Comparison of ENCODE assay signal across 20 mouse cellular contexts in genomic region chr17:50059417-50059816, GRCm38 (mm10).
DNase-seq lines count a peak whose midpoint lies in the region; ATAC-seq and TF ChIP-seq lines count a peak whose summit lies in the region.
"Had no signal": no experiment of that assay in that cellular context is flagged by ENCODE, and none has a peak within 500 bp of the region (broad histone marks: within the 10 kb centered on the region; RNA-seq: fewer than 3 reads in every experiment).

No protein-coding gene starts in this region.

- peak overlapping the region; percentile 75 for H3K27ac ChIP-seq in heart, embryonic 15.5 days
- no peak overlapping the region for H3K27ac ChIP-seq in heart, embryonic 12.5 days (ENCODE audit: poor library complexity, severe bottlenecking)
- H3K27ac ChIP-seq in bone marrow, adult 2 months (ENCODE audit: control insufficient read depth, insufficient read depth, low read depth, low read length, poor library complexity) = 0 out of 2 replicates have a peak overlapping the region, but pooled peaks have one; percentile 26
- H3K27ac ChIP-seq in forebrain, embryonic 15.5 days (replicated peaks) = no peak overlapping the region
- H3K27ac ChIP-seq: embryonic facial prominence, embryonic 10.5 days; forebrain, embryonic 13.5 days; gastrocnemius, adult 2 months; hindbrain, embryonic 15.5 days had no signal

- TF ChIP-seq POLR2A in bone marrow, adult 2 months (IDR thresholded peaks at IDR 0.05; ENCODE audit: borderline replicate concordance, control insufficient read depth, low read depth, low read length) = no peak

- no peak overlapping the region for H3K4me2 ChIP-seq in heart, embryonic 15.5 days
- no peak overlapping the region for H3K4me2 ChIP-seq in heart, embryonic 12.5 days
- no peak overlapping the region for H3K4me2 ChIP-seq in forebrain, embryonic 15.5 days (replicated peaks)
- H3K4me2 ChIP-seq: forebrain, embryonic 13.5 days; hindbrain, embryonic 15.5 days had no signal

- peaks cover 36% of the 10 kb centered on the region for H3K4me1 ChIP-seq in heart, embryonic 15.5 days (replicated peaks)
- peaks cover 16% of the 10 kb centered on the region for H3K4me1 ChIP-seq in heart, embryonic 12.5 days (replicated peaks)
- H3K4me1 ChIP-seq in bone marrow, adult 2 months (ENCODE audit: control insufficient read depth, insufficient read depth, low read length) = peaks cover 6% of the 10 kb centered on the region
- peaks cover 13% of the 10 kb centered on the region for H3K4me1 ChIP-seq in forebrain, embryonic 15.5 days
- H3K4me1 ChIP-seq: embryonic facial prominence, embryonic 10.5 days had no signal

- no peak for TF ChIP-seq CTCF in bone marrow, adult 2 months (IDR thresholded peaks at IDR 0.05; ENCODE audit: control insufficient read depth, insufficient read depth, low read length)

- 69% methylated on average over 5 of the region's 5 CpGs for WGBS in heart, embryonic 15.5 days
- 83% methylated on average over 5 of the region's 5 CpGs for WGBS in heart, embryonic 12.5 days
- WGBS in bone marrow, adult 2 months = 65% methylated on average over 5 of the region's 5 CpGs
- WGBS in forebrain, embryonic 15.5 days = 89% methylated on average over 5 of the region's 5 CpGs

- peaks cover 3% of the 10 kb centered on the region; the same call in 1 of the 2 replicates for H3K36me3 ChIP-seq in heart, embryonic 15.5 days
- no peaks in the 10 kb centered on the region for H3K36me3 ChIP-seq in heart, embryonic 12.5 days
- no peaks in the 10 kb centered on the region; the same call in 1 of the 2 replicates for H3K36me3 ChIP-seq in splenic B cell, adult 2 months (ENCODE audit: control insufficient read depth, insufficient read depth, low read length, poor library complexity, severe bottlenecking)
- no peaks in the 10 kb centered on the region for H3K36me3 ChIP-seq in forebrain, embryonic 15.5 days
- H3K36me3 ChIP-seq: embryonic facial prominence, embryonic 10.5 days; hindbrain, embryonic 15.5 days had no signal

- H3K9ac ChIP-seq in heart, embryonic 15.5 days = no peak overlapping the region
- no peak overlapping the region for H3K9ac ChIP-seq in heart, embryonic 12.5 days
- no peak overlapping the region for H3K9ac ChIP-seq in forebrain, embryonic 15.5 days (replicated peaks)
- H3K9ac ChIP-seq: forebrain, embryonic 13.5 days; hindbrain, embryonic 15.5 days had no signal

- no peaks in the 10 kb centered on the region for H3K9me3 ChIP-seq in heart, embryonic 15.5 days (replicated peaks)
- H3K9me3 ChIP-seq in heart, embryonic 12.5 days (replicated peaks) = no peaks in the 10 kb centered on the region
- H3K9me3 ChIP-seq in forebrain, embryonic 15.5 days = no peaks in the 10 kb centered on the region
- H3K9me3 ChIP-seq: embryonic facial prominence, embryonic 10.5 days; forebrain, embryonic 13.5 days; hindbrain, embryonic 15.5 days had no signal

- no peak for ATAC-seq in heart, embryonic 15.5 days (replicated peaks; ENCODE audit: insufficient number of reproducible peaks, insufficient read depth, low FRiP score, low read depth)
- ATAC-seq in heart, embryonic 12.5 days (ENCODE audit: insufficient number of reproducible peaks, low FRiP score) = no peak
- peak; percentile 47 for ATAC-seq in CD4-positive, CD25-positive, alpha-beta regulatory T cell, adult 4 months
- no peak for ATAC-seq in forebrain, embryonic 15.5 days (replicated peaks)
- ATAC-seq: forebrain, embryonic 13.5 days; inflammation-experienced regulatory T-cells, adult 6 months had no signal

- peak; percentile 18 for DNase-seq in splenic B cell, adult 2 months (ENCODE audit: low read depth, low spot score)
- no peak for DNase-seq in gastrocnemius, adult 8-10 months (ENCODE audit: low spot score in 2 of 2)
- DNase-seq: adrenal gland, postnatal 14 days; cerebellum, adult 18-20 months; cerebellum, adult 9-11 months; cerebellum, postnatal 36 days; gastrocnemius, postnatal 36 days; heart, postnatal 36 days; kidney, adult 11 months; kidney, adult 9 months had no signal

- H3K27me3 ChIP-seq in heart, embryonic 15.5 days = no peaks in the 10 kb centered on the region
- H3K27me3 ChIP-seq in heart, embryonic 12.5 days (replicated peaks) = no peaks in the 10 kb centered on the region
- no peaks in the 10 kb centered on the region for H3K27me3 ChIP-seq in splenic B cell, adult 2 months (ENCODE audit: control insufficient read depth, insufficient read depth, low read length, poor library complexity, severe bottlenecking)
- no peaks in the 10 kb centered on the region for H3K27me3 ChIP-seq in forebrain, embryonic 15.5 days
- H3K27me3 ChIP-seq: forebrain, embryonic 13.5 days; hindbrain, embryonic 15.5 days had no signal

- H3K4me3 ChIP-seq in heart, embryonic 15.5 days = no peak overlapping the region
- no peak overlapping the region for H3K4me3 ChIP-seq in heart, embryonic 12.5 days
- no peak overlapping the region for H3K4me3 ChIP-seq in bone marrow, adult 2 months (replicated peaks; ENCODE audit: control insufficient read depth, low read depth, low read length)
- H3K4me3 ChIP-seq in forebrain, embryonic 15.5 days = no peak overlapping the region
- H3K4me3 ChIP-seq: embryonic facial prominence, embryonic 10.5 days; forebrain, embryonic 13.5 days; gastrocnemius, adult 2 months; hindbrain, embryonic 15.5 days had no signal

Comparison
In these comparisons a context has a peak if more than half of its experiments do, and no peak if none do; other contexts are left out.
1. H3K27ac ChIP-seq: peak in heart, embryonic 15.5 days (single experiment) and bone marrow, adult 2 months (single experiment); none in heart, embryonic 12.5 days (single experiment) and forebrain, embryonic 15.5 days (single experiment).